Mouse (Mus musculus): ENCODE data around the gene Pard6a. TPM values are rescaled to one million over a fixed set of nuclear protein-coding genes. Genes with fewer than 3 reads are reported as not detected.

Pard6a gene
- total and polyA plus RNA-seq, 2 experiments from 2014 or later, result 59.3 to 63.8 TPM

GRCm38 (mm10) chr8:105687512-105687911 is 13.4 kb upstream of the Pard6a start:
- Histone ChIP-seq H3K9ac (no peak overlapping the region), H3K4me3 (ENCODE audit: low read depth, low read length) (no peak overlapping the region), H3K4me2 (ENCODE audit: low read depth) (no peak overlapping the region), H3K27ac (ENCODE audit: low read depth, low read length) (no peak overlapping the region), H3K9me3 (ENCODE audit: low read length) (no peaks in the 10 kb centered on the region), H3K27me3 (ENCODE audit: insufficient read depth, low read length) (no peaks in the 10 kb centered on the region), H3K36me3 (ENCODE audit: insufficient read depth) (peaks cover 17% of the 10 kb centered on the region), H3K4me1 (ENCODE audit: insufficient read depth) (no peaks in the 10 kb centered on the region)
- 59% methylated on average over 8 of the region's 8 CpGs for WGBS
- no peak for TF ChIP-seq CTCF (IDR thresholded peaks at IDR 0.05; ENCODE audit: low read depth)
- DNase-seq, result no peak
- ATAC-seq, result no peak

GRCm38 (mm10) chr8:105688242-105688752 is 12.7 kb upstream of the Pard6a start:
- H3K27ac ChIP-seq (ENCODE audit: low read depth, low read length), result no peak overlapping the region
- TF ChIP-seq CTCF (IDR thresholded peaks at IDR 0.05; ENCODE audit: low read depth), result no peak
- no peaks in the 10 kb centered on the region for H3K4me1 ChIP-seq (ENCODE audit: insufficient read depth)
- no peak overlapping the region for H3K4me2 ChIP-seq (ENCODE audit: low read depth)
- peaks cover 11% of the 10 kb centered on the region for H3K36me3 ChIP-seq (ENCODE audit: insufficient read depth)
- H3K9ac ChIP-seq, result no peak overlapping the region
- ATAC-seq (no peak), DNase-seq (no peak)
- WGBS, result 75% methylated on average over 14 of the region's 14 CpGs
- H3K27me3 ChIP-seq (ENCODE audit: insufficient read depth, low read length), result no peaks in the 10 kb centered on the region
- no peaks in the 10 kb centered on the region for H3K9me3 ChIP-seq (ENCODE audit: low read length)
- H3K4me3 ChIP-seq (ENCODE audit: low read depth, low read length), result no peak overlapping the region

- Histone ChIP-seq H3K36me3 (ENCODE audit: insufficient read depth) (no peaks in the 10 kb centered on the region; the same call in 1 of the 2 replicates), H3K27ac (ENCODE audit: low read depth, low read length) (no peak overlapping the region), H3K9ac (no peak overlapping the region), H3K27me3 (ENCODE audit: insufficient read depth, low read length) (no peaks in the 10 kb centered on the region), H3K4me2 (ENCODE audit: low read depth) (no peak overlapping the region), H3K4me3 (ENCODE audit: low read depth, low read length) (no peak overlapping the region), H3K9me3 (ENCODE audit: low read length) (no peaks in the 10 kb centered on the region), H3K4me1 (ENCODE audit: insufficient read depth) (no peaks in the 10 kb centered on the region)
- ATAC-seq (no peak), DNase-seq (no peak)
- 63% methylated on average over 35 of the region's 35 CpGs for WGBS
- TF ChIP-seq CTCF (IDR thresholded peaks at IDR 0.05; ENCODE audit: low read depth), result no peak
These were observed 11.5 kb upstream of the Pard6a start for GRCm38 (mm10) chr8:105689256-105689982.

GRCm38 (mm10) chr8:105689983-105690360 is 11.0 kb upstream of the Pard6a start:
- Histone ChIP-seq H3K9me3 (ENCODE audit: low read length) (no peaks in the 10 kb centered on the region), H3K4me2 (ENCODE audit: low read depth) (no peak overlapping the region), H3K27ac (ENCODE audit: low read depth, low read length) (no peak overlapping the region), H3K9ac (no peak overlapping the region), H3K36me3 (ENCODE audit: insufficient read depth) (no peaks in the 10 kb centered on the region), H3K4me1 (ENCODE audit: insufficient read depth) (peaks cover 3% of the 10 kb centered on the region; the same call in 1 of the 2 replicates), H3K27me3 (ENCODE audit: insufficient read depth, low read length) (no peaks in the 10 kb centered on the region), H3K4me3 (ENCODE audit: low read depth, low read length) (no peak overlapping the region)
- 87% methylated on average over 9 of the region's 9 CpGs for WGBS
- ATAC-seq, result no peak
- no peak for DNase-seq
- no peak for TF ChIP-seq CTCF (IDR thresholded peaks at IDR 0.05; ENCODE audit: low read depth)

GRCm38 (mm10) chr8:105690978-105691377 is 10.0 kb upstream of the Pard6a start:
- H3K4me2 ChIP-seq (ENCODE audit: low read depth), result no peak overlapping the region
- H3K9ac ChIP-seq, result no peak overlapping the region
- H3K4me1 ChIP-seq (ENCODE audit: insufficient read depth), result peaks cover 5% of the 10 kb centered on the region; the same call in 1 of the 2 replicates
- no peak for TF ChIP-seq CTCF (IDR thresholded peaks at IDR 0.05; ENCODE audit: low read depth)
- H3K4me3 ChIP-seq (ENCODE audit: low read depth, low read length), result no peak overlapping the region
- DNase-seq (no peak), ATAC-seq (no peak)
- WGBS, result 86% methylated on average over 14 of the region's 14 CpGs
- H3K27ac ChIP-seq (ENCODE audit: low read depth, low read length), result no peak overlapping the region
- H3K36me3 ChIP-seq (ENCODE audit: insufficient read depth), result 0 out of 2 replicates have a peak, but pooled peaks cover 6% of the 10 kb centered on the region
- H3K27me3 ChIP-seq (ENCODE audit: insufficient read depth, low read length), result no peaks in the 10 kb centered on the region
- H3K9me3 ChIP-seq (ENCODE audit: low read length), result no peaks in the 10 kb centered on the region

GRCm38 (mm10) chr8:105692449-105693182 is 8.3 kb upstream of the Pard6a start:
- no peaks in the 10 kb centered on the region for H3K27me3 ChIP-seq (ENCODE audit: insufficient read depth, low read length)
- H3K36me3 ChIP-seq (ENCODE audit: insufficient read depth), result peaks cover 21% of the 10 kb centered on the region
- H3K4me1 ChIP-seq (ENCODE audit: insufficient read depth), result peaks cover 5% of the 10 kb centered on the region; the same call in 1 of the 2 replicates
- DNase-seq, result no peak
- no peaks in the 10 kb centered on the region for H3K9me3 ChIP-seq (ENCODE audit: low read length)
- no peak for ATAC-seq
- H3K9ac ChIP-seq, result no peak overlapping the region
- no peak for TF ChIP-seq CTCF (IDR thresholded peaks at IDR 0.05; ENCODE audit: low read depth)
- no peak overlapping the region for H3K4me2 ChIP-seq (ENCODE audit: low read depth)
- WGBS, result 94% methylated on average over 11 of the region's 11 CpGs
- no peak overlapping the region for H3K4me3 ChIP-seq (ENCODE audit: low read depth, low read length)
- no peak overlapping the region for H3K27ac ChIP-seq (ENCODE audit: low read depth, low read length)

GRCm38 (mm10) chr8:105693648-105694047 is 7.3 kb upstream of the Pard6a start:
- H3K36me3 ChIP-seq (ENCODE audit: insufficient read depth), result peaks cover 32% of the 10 kb centered on the region
- peak overlapping the region; percentile 71 for H3K4me3 ChIP-seq (ENCODE audit: low read depth, low read length)
- H3K4me1 ChIP-seq (ENCODE audit: insufficient read depth), result peaks cover 5% of the 10 kb centered on the region; the same call in 1 of the 2 replicates
- H3K4me2 ChIP-seq (ENCODE audit: low read depth), result peak overlapping the region; percentile 83
- TF ChIP-seq CTCF (IDR thresholded peaks at IDR 0.05; ENCODE audit: low read depth), result no peak
- peak overlapping the region; percentile 81 for H3K9ac ChIP-seq
- 1% methylated on average over 27 of the region's 30 CpGs for WGBS
- ATAC-seq (peak; percentile 80), DNase-seq (peak; percentile 87)
- no peaks in the 10 kb centered on the region for H3K27me3 ChIP-seq (ENCODE audit: insufficient read depth, low read length)
- no peaks in the 10 kb centered on the region for H3K9me3 ChIP-seq (ENCODE audit: low read length)
- H3K27ac ChIP-seq (ENCODE audit: low read depth, low read length), result peak overlapping the region; percentile 85
